Mouse (Mus musculus): ENCODE results near the gene Mettl1. TPM values are rescaled to one million over a fixed set of nuclear protein-coding genes. Genes with fewer than 3 reads are reported as not detected.

Mettl1 gene
- polyA plus RNA-seq, 1 experiment from 2014 or later: 28.3 TPM

MicroRNAs within 50 kb of the gene (microRNA counts, 519-probe panel; counts per million panel counts)
- microRNA mmu-miR-26a (2,479 counts per million, percentile 58 among the panel's probes with 10 or more counts), microRNA mmu-miR-546 (not detected)

Small RNA genes within 50 kb of the gene (microRNA-seq; reads per million reads assigned to microRNA genes)
- gene Mir26a-2: 32.6 reads per million, percentile 39 among the genes with 10 or more reads in this experiment
- 0.79 reads per million for gene Mir546

Other genes with a start within 250 kb of the Mettl1 start
- 10.3 and 11.3 TPM in 2 replicates for gene Atp23, start 140.1 kb upstream of the Mettl1 start, polyA plus RNA-seq (2015; fragmentation: Nextera tagmentation; extraction: Ambion mirVana)
- 38.2 and 41.8 TPM in 2 replicates for gene Ctdsp2, start 62.7 kb upstream of the Mettl1 start, polyA plus RNA-seq (2015; fragmentation: Nextera tagmentation; extraction: Ambion mirVana)
- gene Avil, start 40.7 kb upstream of the Mettl1 start, polyA plus RNA-seq (2015; fragmentation: Nextera tagmentation; extraction: Ambion mirVana): 0.27 and 0.84 TPM in 2 replicates
- gene Tsfm, start 10.6 kb upstream of the Mettl1 start, polyA plus RNA-seq (2015; fragmentation: Nextera tagmentation; extraction: Ambion mirVana): 89.3 and 93.4 TPM in 2 replicates
- 0.16 and 0.37 TPM in 2 replicates for gene Eef1akmt3, start 99 bp downstream of the Mettl1 start, polyA plus RNA-seq (2015; fragmentation: Nextera tagmentation; extraction: Ambion mirVana)
- gene Cyp27b1, start 6.8 kb downstream of the Mettl1 start, polyA plus RNA-seq (2015; fragmentation: Nextera tagmentation; extraction: Ambion mirVana): 0.08 and 0.14 TPM in 2 replicates
- 0.12 and 0.32 TPM in 2 replicates for gene March9, start 18.8 kb downstream of the Mettl1 start, polyA plus RNA-seq (2015; fragmentation: Nextera tagmentation; extraction: Ambion mirVana)
- gene Cdk4, start 22.1 kb downstream of the Mettl1 start, polyA plus RNA-seq (2015; fragmentation: Nextera tagmentation; extraction: Ambion mirVana): 834 and 885 TPM in 2 replicates
- gene Tspan31, start 28.9 kb downstream of the Mettl1 start, polyA plus RNA-seq (2015; fragmentation: Nextera tagmentation; extraction: Ambion mirVana): 110 and 112 TPM in 2 replicates
- gene Agap2, start 33.9 kb downstream of the Mettl1 start, polyA plus RNA-seq (2015; fragmentation: Nextera tagmentation; extraction: Ambion mirVana): 0.32 and 0.42 TPM in 2 replicates
- 55.9 and 57.5 TPM in 2 replicates for gene Os9, start 79.7 kb downstream of the Mettl1 start, polyA plus RNA-seq (2015; fragmentation: Nextera tagmentation; extraction: Ambion mirVana)
- gene B4galnt1, start 123.8 kb downstream of the Mettl1 start, polyA plus RNA-seq (2015; fragmentation: Nextera tagmentation; extraction: Ambion mirVana): 3.4 and 6.5 TPM in 2 replicates
- 16.2 and 17.6 TPM in 2 replicates for gene Slc26a10, start 139.2 kb downstream of the Mettl1 start, polyA plus RNA-seq (2015; fragmentation: Nextera tagmentation; extraction: Ambion mirVana)
- 26.0 and 27.0 TPM in 2 replicates for gene Arhgef25, start 148.7 kb downstream of the Mettl1 start, polyA plus RNA-seq (2015; fragmentation: Nextera tagmentation; extraction: Ambion mirVana)
- 69.9 and 72.5 TPM in 2 replicates for gene Dtx3, start 154.3 kb downstream of the Mettl1 start, polyA plus RNA-seq (2015; fragmentation: Nextera tagmentation; extraction: Ambion mirVana)
- gene Pip4k2c, start 170.2 kb downstream of the Mettl1 start, polyA plus RNA-seq (2015; fragmentation: Nextera tagmentation; extraction: Ambion mirVana): 26.3 and 27.2 TPM in 2 replicates
- gene Kif5a, start 221.9 kb downstream of the Mettl1 start, polyA plus RNA-seq (2015; fragmentation: Nextera tagmentation; extraction: Ambion mirVana): 0.36 and 0.70 TPM in 2 replicates
- gene Dctn2, start 225.0 kb downstream of the Mettl1 start, polyA plus RNA-seq (2015; fragmentation: Nextera tagmentation; extraction: Ambion mirVana): 148 and 152 TPM in 2 replicates
- gene Mbd6, start 247.6 kb downstream of the Mettl1 start, polyA plus RNA-seq (2015; fragmentation: Nextera tagmentation; extraction: Ambion mirVana): 11.4 and 11.7 TPM in 2 replicates

Measured in heart, embryonic 16.5 days (tissue).